Mouse (Mus musculus) bone marrow, adult 2 months (tissue): ENCODE measurements around the gene Fbxl15.

ENCODE experiments used
- CTCF ChIP-seq: fragments of 200-500 bp; IDR thresholded peaks from 2 replicates; pipeline ENCODE4 v1.5.1; 2011; ENCODE audit warnings: low read length, control low read depth; ENCODE audit not compliant: control insufficient read depth, insufficient read depth
- POLR2A ChIP-seq: fragments of 200-500 bp; IDR thresholded peaks from 2 replicates; pipeline ENCODE4 v1.6.1; 2011; ENCODE audit warnings: low read depth, mild to moderate bottlenecking, control low read depth, low read length, borderline replicate concordance; ENCODE audit not compliant: control insufficient read depth

DNA sequence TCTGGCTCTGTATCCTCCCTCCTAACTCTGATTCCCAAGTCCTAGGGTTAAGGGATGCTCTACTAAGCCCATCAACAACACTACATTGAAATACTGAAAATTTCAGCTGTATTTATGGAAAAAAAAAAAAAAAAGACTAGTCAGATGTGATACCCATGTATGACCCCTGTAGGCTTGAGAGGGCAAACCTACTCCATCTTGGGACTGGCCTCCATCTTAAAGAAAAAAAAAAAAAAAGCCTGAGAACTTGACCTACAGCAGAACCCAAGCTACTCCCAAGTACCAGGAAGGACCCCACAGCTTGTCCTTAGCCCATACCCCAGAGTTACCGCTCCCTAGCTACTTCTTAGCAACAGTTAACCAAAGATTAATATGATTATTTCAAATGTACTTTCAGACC lies 19.2 kb downstream of the Fbxl15 start:
- TF ChIP-seq POLR2A (no peak), CTCF (no peak)
